Mouse (Mus musculus): ENCODE data around the gene Stxbp6. TPM values are rescaled to one million over a fixed set of nuclear protein-coding genes. Genes with fewer than 3 reads are reported as not detected.

The Stxbp6 gene
- polyA plus RNA-seq, 1 experiment from 2014 or later = 21.4 TPM

GRCm38 (mm10) chr12:45075631-45076030, 1.1 kb upstream of the Stxbp6 start:
- 79% methylated on average over 11 of the region's 11 CpGs for WGBS
- ATAC-seq (ENCODE audit: low FRiP score) (no peak), DNase-seq (ENCODE audit: low spot score) (no peak)
- H3K4me3 ChIP-seq (replicated peaks; ENCODE audit: low read length) = no peak overlapping the region
- peaks cover 11% of the 10 kb centered on the region; the same call in 1 of the 2 replicates for H3K4me1 ChIP-seq (replicated peaks; ENCODE audit: control insufficient read depth, insufficient read depth, low read length)
- H3K9me3 ChIP-seq (ENCODE audit: control insufficient read depth, low read length) = no peaks in the 10 kb centered on the region
- peak overlapping the region; percentile 100 for H3K4me2 ChIP-seq (replicated peaks)
- H3K36me3 ChIP-seq (replicated peaks; ENCODE audit: control insufficient read depth, insufficient read depth) = no peaks in the 10 kb centered on the region
- H3K27me3 ChIP-seq (ENCODE audit: control insufficient read depth, insufficient read depth, low read length) = peaks cover 7% of the 10 kb centered on the region; the same call in 1 of the 2 replicates
- H3K9ac ChIP-seq = no peak overlapping the region
- no peak overlapping the region for H3K27ac ChIP-seq

- H3K4me3 ChIP-seq (replicated peaks; ENCODE audit: low read length) = peak overlapping the region; percentile 85
- peaks cover 7% of the 10 kb centered on the region; the same call in 1 of the 2 replicates for H3K27me3 ChIP-seq (ENCODE audit: control insufficient read depth, insufficient read depth, low read length)
- H3K9ac ChIP-seq = peak overlapping the region; percentile 75
- H3K27ac ChIP-seq = peak overlapping the region; percentile 81
- WGBS = under 1% methylated on average over 61 of the region's 62 CpGs
- peaks cover 11% of the 10 kb centered on the region; the same call in 1 of the 2 replicates for H3K4me1 ChIP-seq (replicated peaks; ENCODE audit: control insufficient read depth, insufficient read depth, low read length)
- H3K4me2 ChIP-seq (replicated peaks) = peak overlapping the region; percentile 100
- H3K9me3 ChIP-seq (ENCODE audit: control insufficient read depth, low read length) = no peaks in the 10 kb centered on the region
- ATAC-seq (ENCODE audit: low FRiP score) = peak; percentile 89
- no peaks in the 10 kb centered on the region for H3K36me3 ChIP-seq (replicated peaks; ENCODE audit: control insufficient read depth, insufficient read depth)
- DNase-seq (ENCODE audit: low spot score) = peak; percentile 70
Observed at GRCm38 (mm10) chr12:45074042-45074601, 387 bp downstream of the Stxbp6 start.

GRCm38 (mm10) chr12:45073331-45074041, 1.0 kb downstream of the Stxbp6 start:
- H3K9me3 ChIP-seq (ENCODE audit: control insufficient read depth, low read length) = no peaks in the 10 kb centered on the region
- WGBS = under 1% methylated on average over 28 of the region's 28 CpGs
- H3K36me3 ChIP-seq (replicated peaks; ENCODE audit: control insufficient read depth, insufficient read depth) = no peaks in the 10 kb centered on the region
- H3K4me3 ChIP-seq (replicated peaks; ENCODE audit: low read length) = peak overlapping the region; percentile 85
- peak overlapping the region; percentile 81 for H3K27ac ChIP-seq
- peak overlapping the region; percentile 100 for H3K4me2 ChIP-seq (replicated peaks)
- ATAC-seq (ENCODE audit: low FRiP score) = no peak; the same call in 1 of the 2 replicates
- H3K4me1 ChIP-seq (replicated peaks; ENCODE audit: control insufficient read depth, insufficient read depth, low read length) = peaks cover 11% of the 10 kb centered on the region; the same call in 1 of the 2 replicates
- peaks cover 7% of the 10 kb centered on the region; the same call in 1 of the 2 replicates for H3K27me3 ChIP-seq (ENCODE audit: control insufficient read depth, insufficient read depth, low read length)
- DNase-seq (ENCODE audit: low spot score) = no peak
- H3K9ac ChIP-seq = peak overlapping the region; percentile 75

DNA sequence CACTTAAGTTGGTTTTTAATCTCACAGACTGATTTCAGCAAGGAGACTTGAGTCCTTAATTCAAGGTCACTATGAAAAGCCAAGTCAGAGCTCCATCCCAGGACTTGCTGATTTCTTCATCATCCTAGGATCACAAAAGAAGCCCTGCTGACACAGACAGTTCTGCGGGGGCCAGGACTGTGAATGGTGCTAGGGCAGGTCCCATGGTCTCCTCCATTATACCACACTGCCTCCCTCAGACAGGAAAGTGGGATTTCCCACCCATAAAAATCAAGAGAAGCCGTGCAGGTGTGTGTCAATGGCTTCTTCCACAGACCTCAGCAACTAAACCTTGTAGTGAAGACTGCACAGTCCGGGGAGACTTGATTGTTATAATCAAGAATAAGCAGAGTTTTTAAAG, 2.3 kb downstream of the Stxbp6 start:
- WGBS = 53% methylated on average over 3 of the region's 3 CpGs
- H3K27ac ChIP-seq = no peak overlapping the region
- peaks cover 7% of the 10 kb centered on the region; the same call in 1 of the 2 replicates for H3K27me3 ChIP-seq (ENCODE audit: control insufficient read depth, insufficient read depth, low read length)
- H3K4me3 ChIP-seq (replicated peaks; ENCODE audit: low read length) = no peak overlapping the region
- no peaks in the 10 kb centered on the region for H3K36me3 ChIP-seq (replicated peaks; ENCODE audit: control insufficient read depth, insufficient read depth)
- H3K4me2 ChIP-seq (replicated peaks) = peak overlapping the region; percentile 100
- H3K4me1 ChIP-seq (replicated peaks; ENCODE audit: control insufficient read depth, insufficient read depth, low read length) = peaks cover 18% of the 10 kb centered on the region
- no peak for DNase-seq (ENCODE audit: low spot score)
- ATAC-seq (ENCODE audit: low FRiP score) = no peak
- H3K9ac ChIP-seq = no peak overlapping the region
- H3K9me3 ChIP-seq (ENCODE audit: control insufficient read depth, low read length) = no peaks in the 10 kb centered on the region

DNA sequence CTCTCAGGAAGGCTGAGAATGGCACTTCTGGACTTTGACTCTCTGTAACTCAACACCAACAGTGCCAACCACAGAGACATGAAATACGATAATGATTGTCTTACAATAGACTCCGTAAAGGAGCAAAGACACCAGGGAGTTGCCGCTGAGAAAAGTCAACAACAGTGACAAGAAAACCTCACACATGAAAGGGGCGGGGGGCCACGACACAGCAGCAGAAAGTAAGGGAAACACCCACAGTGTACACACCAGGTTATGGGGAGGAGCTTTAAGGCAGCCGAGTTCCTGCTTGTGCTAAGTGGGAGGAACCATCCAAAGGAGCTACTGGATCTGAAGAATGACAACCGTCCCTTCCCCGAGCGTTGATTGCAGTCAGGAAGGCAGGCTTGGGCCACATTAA, 4.3 kb downstream of the Stxbp6 start:
- no peaks in the 10 kb centered on the region for H3K36me3 ChIP-seq (replicated peaks; ENCODE audit: control insufficient read depth, insufficient read depth)
- H3K27ac ChIP-seq = no peak overlapping the region
- no peaks in the 10 kb centered on the region for H3K9me3 ChIP-seq (ENCODE audit: control insufficient read depth, low read length)
- H3K4me3 ChIP-seq (replicated peaks; ENCODE audit: low read length) = no peak overlapping the region
- no peak overlapping the region for H3K4me2 ChIP-seq (replicated peaks)
- ATAC-seq (ENCODE audit: low FRiP score) = no peak
- H3K9ac ChIP-seq = no peak overlapping the region
- DNase-seq (ENCODE audit: low spot score) = no peak
- 59% methylated on average over 9 of the region's 9 CpGs for WGBS
- H3K4me1 ChIP-seq (replicated peaks; ENCODE audit: control insufficient read depth, insufficient read depth, low read length) = peaks cover 15% of the 10 kb centered on the region
- peaks cover 3% of the 10 kb centered on the region; the same call in 1 of the 2 replicates for H3K27me3 ChIP-seq (ENCODE audit: control insufficient read depth, insufficient read depth, low read length)

DNA sequence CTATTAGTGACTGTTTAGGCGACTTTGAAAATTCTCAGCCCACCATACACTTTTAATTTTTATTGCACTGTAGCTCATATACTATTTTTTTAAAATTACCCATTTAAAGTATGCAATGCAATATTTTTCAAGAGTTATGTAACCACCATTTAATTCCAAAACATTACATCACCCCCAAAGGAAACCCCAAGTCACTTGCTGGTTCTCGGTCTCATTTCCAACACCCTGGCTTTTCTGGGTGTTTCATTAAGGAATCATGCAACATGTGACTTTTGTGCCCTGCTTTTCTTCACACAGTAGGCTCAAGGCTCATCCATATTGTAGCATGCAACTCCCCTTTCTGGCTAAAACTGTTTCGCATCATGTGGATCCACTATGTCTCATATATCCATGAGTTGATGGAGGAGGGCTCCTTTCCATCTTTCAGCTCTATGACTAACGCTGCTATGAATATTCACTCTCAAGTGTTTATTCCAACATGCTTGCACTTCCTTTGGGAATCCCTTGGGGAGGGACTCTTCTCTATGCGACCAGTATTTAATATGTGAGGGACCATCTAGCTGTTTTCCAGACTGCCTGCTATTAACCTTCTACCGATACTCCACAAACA, 6.3 kb downstream of the Stxbp6 start:
- H3K27me3 ChIP-seq (ENCODE audit: control insufficient read depth, insufficient read depth, low read length) = peaks cover 3% of the 10 kb centered on the region; the same call in 1 of the 2 replicates
- no peaks in the 10 kb centered on the region for H3K9me3 ChIP-seq (ENCODE audit: control insufficient read depth, low read length)
- no peak overlapping the region for H3K9ac ChIP-seq
- H3K4me2 ChIP-seq (replicated peaks) = no peak overlapping the region
- WGBS = 84% methylated on average over 6 of the region's 6 CpGs
- H3K36me3 ChIP-seq (replicated peaks; ENCODE audit: control insufficient read depth, insufficient read depth) = no peaks in the 10 kb centered on the region
- H3K27ac ChIP-seq = no peak overlapping the region
- ATAC-seq (ENCODE audit: low FRiP score) = no peak
- H3K4me1 ChIP-seq (replicated peaks; ENCODE audit: control insufficient read depth, insufficient read depth, low read length) = peaks cover 6% of the 10 kb centered on the region
- H3K4me3 ChIP-seq (replicated peaks; ENCODE audit: low read length) = no peak overlapping the region
- DNase-seq (ENCODE audit: low spot score) = no peak

GRCm38 (mm10) chr12:45067686-45068085, 6.8 kb downstream of the Stxbp6 start:
- Histone ChIP-seq H3K9me3 (ENCODE audit: control insufficient read depth, low read length) (no peaks in the 10 kb centered on the region), H3K4me2 (replicated peaks) (peak overlapping the region; percentile 24; the same call in 1 of the 2 replicates), H3K27ac (peak overlapping the region; percentile 55; the same call in 1 of the 2 replicates), H3K9ac (no peak overlapping the region), H3K4me1 (replicated peaks; ENCODE audit: control insufficient read depth, insufficient read depth, low read length) (peaks cover 6% of the 10 kb centered on the region), H3K4me3 (replicated peaks; ENCODE audit: low read length) (no peak overlapping the region), H3K27me3 (ENCODE audit: control insufficient read depth, insufficient read depth, low read length) (0 out of 2 replicates have a peak, but pooled peaks cover 3% of the 10 kb centered on the region), H3K36me3 (replicated peaks; ENCODE audit: control insufficient read depth, insufficient read depth) (no peaks in the 10 kb centered on the region)
- WGBS = 36% methylated on average over 3 of the region's 3 CpGs
- ATAC-seq (ENCODE audit: low FRiP score) = no peak
- DNase-seq (ENCODE audit: low spot score) = no peak

DNA sequence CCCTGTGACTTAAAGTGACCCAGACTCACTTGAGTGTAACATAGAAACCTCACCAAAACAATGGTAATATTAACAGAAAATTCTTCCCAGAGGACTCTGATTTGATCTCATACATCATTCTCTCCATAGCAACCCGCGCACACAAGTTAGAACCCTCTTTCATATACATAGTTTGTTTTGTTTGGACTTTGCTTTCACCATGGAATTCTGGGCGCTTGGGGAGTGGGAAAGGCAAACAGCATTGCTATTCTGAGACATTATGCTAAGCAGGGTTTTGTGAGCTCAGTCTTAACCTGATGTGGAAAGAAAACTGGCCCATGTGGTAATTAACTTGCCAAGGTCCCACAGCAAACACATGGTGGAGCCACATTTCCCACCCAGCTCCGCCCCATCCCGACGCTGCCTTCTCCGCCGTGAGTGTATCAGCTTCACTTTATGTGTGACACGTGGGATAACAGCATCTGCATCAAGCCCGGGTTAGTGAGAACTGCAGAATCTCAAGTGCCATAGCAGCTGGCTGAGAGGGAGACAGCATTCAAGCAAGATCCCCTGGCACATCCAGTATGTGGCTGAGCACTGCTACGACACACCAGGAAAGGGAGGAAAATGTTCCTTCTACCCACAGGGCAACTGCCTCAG, 7.3 kb downstream of the Stxbp6 start:
- peak overlapping the region; percentile 55; the same call in 1 of the 2 replicates for H3K27ac ChIP-seq
- H3K36me3 ChIP-seq (replicated peaks; ENCODE audit: control insufficient read depth, insufficient read depth) = no peaks in the 10 kb centered on the region
- no peak for DNase-seq (ENCODE audit: low spot score)
- 33% methylated on average over 11 of the region's 11 CpGs for WGBS
- H3K4me3 ChIP-seq (replicated peaks; ENCODE audit: low read length) = no peak overlapping the region
- H3K4me2 ChIP-seq (replicated peaks) = peak overlapping the region; percentile 24; the same call in 1 of the 2 replicates
- peaks cover 6% of the 10 kb centered on the region for H3K4me1 ChIP-seq (replicated peaks; ENCODE audit: control insufficient read depth, insufficient read depth, low read length)
- H3K9me3 ChIP-seq (ENCODE audit: control insufficient read depth, low read length) = no peaks in the 10 kb centered on the region
- H3K9ac ChIP-seq = no peak overlapping the region
- no peaks in the 10 kb centered on the region for H3K27me3 ChIP-seq (ENCODE audit: control insufficient read depth, insufficient read depth, low read length)
- peak; percentile 51; the same call in 1 of the 2 replicates for ATAC-seq (ENCODE audit: low FRiP score)

DNA sequence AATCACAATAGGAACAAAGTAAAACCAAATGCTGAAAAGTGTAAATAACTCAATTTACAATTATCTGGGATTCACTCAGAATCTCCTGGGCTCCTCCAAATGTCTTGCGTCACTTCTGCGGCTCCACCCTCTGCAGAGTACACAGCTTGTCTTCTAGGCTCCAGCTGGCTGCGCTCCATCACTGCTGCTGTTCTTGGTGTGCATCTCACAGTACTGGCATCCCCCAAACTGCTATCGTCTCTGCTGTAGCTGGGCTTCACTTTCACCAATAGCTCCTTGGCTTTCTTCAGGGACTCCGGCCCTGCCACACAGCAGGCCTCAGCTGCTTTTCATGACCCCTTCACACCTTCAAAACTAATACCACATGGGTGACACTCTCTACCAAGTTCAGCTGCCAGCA, 10.9 kb downstream of the Stxbp6 start:
- ATAC-seq (ENCODE audit: low FRiP score) = no peak

More for the DNA sequence above, 10.9 kb downstream of the Stxbp6 start:
- Histone ChIP-seq H3K9me3 (ENCODE audit: control insufficient read depth, low read length) (no peaks in the 10 kb centered on the region), H3K27me3 (ENCODE audit: control insufficient read depth, insufficient read depth, low read length) (no peaks in the 10 kb centered on the region), H3K4me2 (replicated peaks) (no peak overlapping the region), H3K36me3 (replicated peaks; ENCODE audit: control insufficient read depth, insufficient read depth) (no peaks in the 10 kb centered on the region), H3K4me3 (replicated peaks; ENCODE audit: low read length) (no peak overlapping the region), H3K4me1 (replicated peaks; ENCODE audit: control insufficient read depth, insufficient read depth, low read length) (peaks cover 6% of the 10 kb centered on the region), H3K9ac (no peak overlapping the region), H3K27ac (no peak overlapping the region)
- DNase-seq (ENCODE audit: low spot score) = no peak
- 88% methylated on average over 5 of the region's 5 CpGs for WGBS

Data from hindbrain, embryonic 14.5 days (tissue).